Mouse (Mus musculus) natural killer cell, adult 2 months (primary cell): ENCODE results near the gene Ush1c.

Source experiments
- DNase-seq, 2 experiments: peaks; one replicate each; pipeline ENCODE4 v3.0.0; 2022; ENCODE audit warnings: low spot score in 2 of 2

The Ush1c gene

GRCm38 (mm10) chr7:46238346-46238745 lies at the start of gene Ush1c:
Gene Ush1c (minus strand): TSS chr7:46238503.
- no peak for DNase-seq

GRCm38 (mm10) chr7:46287051-46287450 lies 48.7 kb upstream of the Ush1c start:
- no peak for DNase-seq

- no peak for DNase-seq
Measured at GRCm38 (mm10) chr7:46286391-46286790, 48.1 kb upstream of the Ush1c start.

GRCm38 (mm10) chr7:46285161-46285839 lies 47.0 kb upstream of the Ush1c start:
- DNase-seq = no peak

- no peak for DNase-seq
Measured at GRCm38 (mm10) chr7:46283681-46284080, 45.4 kb upstream of the Ush1c start.

- DNase-seq = no peak
Measured at GRCm38 (mm10) chr7:46282276-46282675, 44.0 kb upstream of the Ush1c start.

- DNase-seq = no peak
Measured at GRCm38 (mm10) chr7:46280896-46281295, 42.6 kb upstream of the Ush1c start.

- DNase-seq = peak; percentile 30 to 60
Measured at GRCm38 (mm10) chr7:46279946-46280345, 41.6 kb upstream of the Ush1c start.

GRCm38 (mm10) chr7:46276156-46276555 lies 37.9 kb upstream of the Ush1c start:
- no peak for DNase-seq

GRCm38 (mm10) chr7:46251841-46252240 lies 13.5 kb upstream of the Ush1c start:
- no peak for DNase-seq

GRCm38 (mm10) chr7:46247606-46248005 lies 9.3 kb upstream of the Ush1c start:
- DNase-seq = no peak

- DNase-seq = no peak
Measured at GRCm38 (mm10) chr7:46246876-46247275, 8.6 kb upstream of the Ush1c start.

GRCm38 (mm10) chr7:46240696-46241095 lies 2.4 kb upstream of the Ush1c start, which contains the start of gene Otog:
Gene Otog (plus strand): TSS chr7:46240987.
- DNase-seq = no peak

- DNase-seq = no peak
Measured at GRCm38 (mm10) chr7:46240091-46240490, 1.8 kb upstream of the Ush1c start.

- no peak for DNase-seq
Measured at GRCm38 (mm10) chr7:46237192-46237591, 1.1 kb downstream of the Ush1c start.

GRCm38 (mm10) chr7:46236363-46236762 lies 1.9 kb downstream of the Ush1c start:
- no peak for DNase-seq

- DNase-seq = no peak
Measured at GRCm38 (mm10) chr7:46235948-46236347, 2.4 kb downstream of the Ush1c start.

- no peak for DNase-seq
Measured at GRCm38 (mm10) chr7:46226936-46227335, 11.4 kb downstream of the Ush1c start.

- DNase-seq = peak in 1 of 2 experiments; percentile 24
Measured at GRCm38 (mm10) chr7:46226253-46226652, 12.1 kb downstream of the Ush1c start.

- DNase-seq = no peak
Measured at GRCm38 (mm10) chr7:46220591-46221129, 17.6 kb downstream of the Ush1c start.

GRCm38 (mm10) chr7:46218415-46218814 lies 19.9 kb downstream of the Ush1c start:
- no peak for DNase-seq

GRCm38 (mm10) chr7:46216481-46216880 lies 21.8 kb downstream of the Ush1c start:
- DNase-seq = no peak

GRCm38 (mm10) chr7:46210276-46210675 lies 28.0 kb downstream of the Ush1c start:
- no peak for DNase-seq

- no peak for DNase-seq
Measured at GRCm38 (mm10) chr7:46208131-46208530, 30.2 kb downstream of the Ush1c start.
